Mouse (Mus musculus): ENCODE measurements at regions not wholly inside any gene's neighbourhood (a gene's known extent, or its start where the extent isn't known, plus 50 kb on each side); places are given as distances from the start of the nearest gene placed in this dataset.

DNA sequence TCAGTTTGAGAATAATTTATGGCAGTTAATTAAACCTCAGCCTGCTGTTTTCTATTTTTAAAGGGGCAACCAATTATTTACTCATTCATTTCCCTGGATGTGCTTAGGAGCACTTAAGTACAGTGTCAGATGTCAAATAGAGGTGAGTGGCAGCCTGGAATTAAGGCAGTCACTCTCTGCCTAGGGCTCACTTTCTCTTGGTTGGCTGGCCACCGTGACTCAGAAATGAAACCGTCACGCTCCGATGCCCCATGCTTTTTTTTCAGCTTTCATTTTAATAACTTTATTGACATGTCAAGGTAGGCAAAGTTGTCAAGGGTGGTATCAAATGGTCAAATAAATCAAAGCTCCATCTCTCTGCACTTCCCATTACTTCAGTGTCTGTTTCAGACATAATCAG lies 547.9 kb upstream of the Jmjd1c start:
- 26% methylated on average over 4 of the region's 4 CpGs for WGBS
- Histone ChIP-seq H3K27me3 (ENCODE audit: control insufficient read depth, insufficient read depth, low read length) (no peaks in the 10 kb centered on the region), H3K27ac (replicated peaks; ENCODE audit: low read depth, low read length) (no peak overlapping the region)

DNA sequence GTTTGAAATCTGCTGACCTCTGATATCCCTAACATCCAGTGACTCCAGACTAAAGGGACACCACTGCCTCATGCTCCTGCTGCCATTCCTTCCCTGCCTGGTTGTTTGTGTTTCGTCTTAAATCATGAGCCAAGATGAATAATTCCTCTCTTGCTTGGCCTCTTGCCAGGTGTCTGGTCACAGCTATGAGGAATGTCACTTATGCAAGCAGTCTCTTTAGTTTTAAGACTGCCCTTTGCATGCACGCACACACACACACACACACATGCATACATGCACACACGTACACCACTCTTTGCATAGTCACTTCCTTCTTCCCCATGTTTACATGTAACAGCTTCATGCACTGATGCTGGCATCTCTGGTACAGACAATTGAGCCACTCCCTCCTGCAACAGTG lies 543.0 kb upstream of the Jmjd1c start:
- WGBS = 88% methylated on average over 3 of the region's 3 CpGs
- H3K9ac ChIP-seq (ENCODE audit: low read length) = no peak overlapping the region
- ATAC-seq (ENCODE audit: insufficient number of reproducible peaks, low FRiP score, low TSS enrichment, low read depth) = no peak

More for the DNA sequence above, 547.9 kb upstream of the Jmjd1c start:
- H3K4me2 ChIP-seq (ENCODE audit: low read depth, severe bottlenecking) = no peak overlapping the region
- no peak overlapping the region for H3K4me3 ChIP-seq (ENCODE audit: low read depth, low read length)
- no peaks in the 10 kb centered on the region for H3K4me1 ChIP-seq (ENCODE audit: control insufficient read depth, insufficient read depth, low read length)
- ATAC-seq (ENCODE audit: insufficient number of reproducible peaks, low FRiP score, low TSS enrichment, low read depth) (peak; percentile 37; the same call in 1 of the 2 replicates), DNase-seq (ENCODE audit: low spot score) (peak; percentile 32)
- no peaks in the 10 kb centered on the region for H3K9me3 ChIP-seq (ENCODE audit: control insufficient read depth, low read length)
- H3K9ac ChIP-seq (ENCODE audit: low read length) = no peak overlapping the region
- H3K36me3 ChIP-seq (ENCODE audit: control insufficient read depth, insufficient read depth, low read length) = no peaks in the 10 kb centered on the region

DNA sequence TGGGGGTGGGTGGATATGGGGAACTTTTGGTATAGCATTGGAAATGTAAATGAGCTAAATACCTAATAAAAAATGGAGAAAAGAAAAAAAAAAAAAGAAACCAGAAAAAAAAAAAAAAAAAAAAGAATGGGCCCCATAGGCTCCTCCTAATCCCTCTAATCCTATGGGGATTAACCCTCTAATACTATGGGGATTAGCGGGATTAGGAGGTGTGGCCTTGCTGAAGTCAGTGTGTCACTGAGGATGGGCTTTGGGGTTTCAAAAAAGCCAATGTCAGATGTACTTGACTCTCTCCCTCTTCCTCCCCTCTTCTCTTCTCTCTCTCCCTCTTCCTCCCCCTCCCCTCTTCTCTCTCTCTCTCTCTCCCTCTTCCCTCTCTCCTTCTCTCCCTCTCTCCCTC lies 541.7 kb upstream of the Jmjd1c start:
- H3K27ac ChIP-seq (replicated peaks; ENCODE audit: low read depth, low read length) = no peak overlapping the region
- no peak overlapping the region for H3K9ac ChIP-seq (ENCODE audit: low read length)
- H3K27me3 ChIP-seq (ENCODE audit: control insufficient read depth, insufficient read depth, low read length) = no peaks in the 10 kb centered on the region
- WGBS = 79% methylated on average over 1 of the region's 1 CpGs
- H3K9me3 ChIP-seq (ENCODE audit: control insufficient read depth, low read length) = no peaks in the 10 kb centered on the region
- no peaks in the 10 kb centered on the region for H3K36me3 ChIP-seq (ENCODE audit: control insufficient read depth, insufficient read depth, low read length)
- no peaks in the 10 kb centered on the region for H3K4me1 ChIP-seq (ENCODE audit: control insufficient read depth, insufficient read depth, low read length)
- no peak overlapping the region for H3K4me3 ChIP-seq (ENCODE audit: low read depth, low read length)
- no peak for DNase-seq (ENCODE audit: low spot score)
- H3K4me2 ChIP-seq (ENCODE audit: low read depth, severe bottlenecking) = no peak overlapping the region
- no peak for ATAC-seq (ENCODE audit: insufficient number of reproducible peaks, low FRiP score, low TSS enrichment, low read depth)

More for the DNA sequence above, 543.0 kb upstream of the Jmjd1c start:
- no peak overlapping the region for H3K4me2 ChIP-seq (ENCODE audit: low read depth, severe bottlenecking)
- no peaks in the 10 kb centered on the region for H3K36me3 ChIP-seq (ENCODE audit: control insufficient read depth, insufficient read depth, low read length)
- no peak for DNase-seq (ENCODE audit: low spot score)
- no peaks in the 10 kb centered on the region for H3K4me1 ChIP-seq (ENCODE audit: control insufficient read depth, insufficient read depth, low read length)
- no peak overlapping the region for H3K4me3 ChIP-seq (ENCODE audit: low read depth, low read length)
- no peaks in the 10 kb centered on the region for H3K9me3 ChIP-seq (ENCODE audit: control insufficient read depth, low read length)
- H3K27me3 ChIP-seq (ENCODE audit: control insufficient read depth, insufficient read depth, low read length) = no peaks in the 10 kb centered on the region
- H3K27ac ChIP-seq (replicated peaks; ENCODE audit: low read depth, low read length) = no peak overlapping the region

DNA sequence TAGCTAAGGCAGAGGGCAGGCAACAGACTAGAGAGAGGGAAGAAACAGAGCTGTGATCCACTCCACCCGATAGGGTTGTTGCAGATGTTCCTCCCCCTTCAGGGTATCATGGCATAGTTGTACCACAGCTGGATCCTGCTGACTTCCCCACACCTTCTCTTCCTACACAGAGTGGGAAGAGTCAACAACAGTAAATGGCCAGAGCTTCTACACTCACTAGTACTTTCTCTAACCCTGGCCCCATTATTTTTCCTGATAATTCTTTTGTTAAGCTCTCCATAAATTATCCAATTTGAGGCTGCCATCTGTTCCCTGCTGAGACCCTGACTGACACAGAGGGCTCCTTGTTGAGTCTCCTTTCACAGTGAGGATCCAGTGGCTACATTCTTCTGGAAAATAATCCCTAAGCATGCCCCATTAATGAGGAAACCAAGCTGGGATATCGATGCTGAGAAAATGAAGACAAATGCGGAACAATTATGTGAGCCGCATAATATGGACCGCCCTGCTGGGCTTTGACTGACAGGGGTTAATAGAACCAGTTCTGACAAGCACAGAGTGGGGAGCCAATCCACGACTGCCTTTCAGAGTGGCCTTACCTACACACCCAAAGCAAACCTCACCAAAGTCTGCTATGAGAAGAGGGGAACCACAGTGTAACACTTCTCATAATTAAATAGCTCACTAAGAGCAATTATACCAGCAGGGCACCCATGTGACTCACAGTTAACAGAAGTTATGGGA lies 537.7 kb upstream of the Jmjd1c start:
- H3K4me3 ChIP-seq (ENCODE audit: low read depth, low read length) = no peak overlapping the region
- H3K27ac ChIP-seq (replicated peaks; ENCODE audit: low read depth, low read length) = no peak overlapping the region
- H3K9me3 ChIP-seq (ENCODE audit: control insufficient read depth, low read length) = no peaks in the 10 kb centered on the region
- 72% methylated on average over 6 of the region's 6 CpGs for WGBS
- ATAC-seq (ENCODE audit: insufficient number of reproducible peaks, low FRiP score, low TSS enrichment, low read depth) = no peak
- no peak overlapping the region for H3K4me2 ChIP-seq (ENCODE audit: low read depth, severe bottlenecking)
- no peak overlapping the region for H3K9ac ChIP-seq (ENCODE audit: low read length)
- DNase-seq (ENCODE audit: low spot score) = no peak
- no peaks in the 10 kb centered on the region for H3K27me3 ChIP-seq (ENCODE audit: control insufficient read depth, insufficient read depth, low read length)
- no peaks in the 10 kb centered on the region for H3K36me3 ChIP-seq (ENCODE audit: control insufficient read depth, insufficient read depth, low read length)
- H3K4me1 ChIP-seq (ENCODE audit: control insufficient read depth, insufficient read depth, low read length) = no peaks in the 10 kb centered on the region

DNA sequence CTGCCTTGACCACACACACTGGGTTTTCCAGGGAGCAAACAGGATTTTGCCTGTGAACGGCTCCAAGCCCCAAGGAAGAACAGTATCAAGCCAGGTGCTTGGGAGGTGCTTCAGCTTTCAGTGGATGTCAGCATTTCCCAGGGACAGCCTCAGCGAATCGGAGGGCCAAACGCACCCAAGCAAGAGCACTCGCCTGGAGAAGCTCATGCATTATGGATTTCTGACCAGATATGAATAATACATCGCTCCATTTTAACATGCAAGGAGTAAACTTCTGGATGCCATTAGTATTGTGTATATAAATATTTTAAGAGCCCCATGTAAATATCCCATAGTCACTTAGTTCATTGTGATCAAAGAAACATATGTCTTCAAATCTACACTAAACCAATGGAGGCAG lies 530.6 kb upstream of the Jmjd1c start:
- no peaks in the 10 kb centered on the region for H3K4me1 ChIP-seq (ENCODE audit: control insufficient read depth, insufficient read depth, low read length)
- no peak for ATAC-seq (ENCODE audit: insufficient number of reproducible peaks, low FRiP score, low TSS enrichment, low read depth)
- no peaks in the 10 kb centered on the region for H3K27me3 ChIP-seq (ENCODE audit: control insufficient read depth, insufficient read depth, low read length)
- WGBS = 89% methylated on average over 6 of the region's 6 CpGs
- no peak overlapping the region for H3K27ac ChIP-seq (replicated peaks; ENCODE audit: low read depth, low read length)
- H3K36me3 ChIP-seq (ENCODE audit: control insufficient read depth, insufficient read depth, low read length) = no peaks in the 10 kb centered on the region
- no peak for DNase-seq (ENCODE audit: low spot score)
- H3K9me3 ChIP-seq (ENCODE audit: control insufficient read depth, low read length) = no peaks in the 10 kb centered on the region
- no peak overlapping the region for H3K4me3 ChIP-seq (ENCODE audit: low read depth, low read length)
- H3K4me2 ChIP-seq (ENCODE audit: low read depth, severe bottlenecking) = no peak overlapping the region
- H3K9ac ChIP-seq (ENCODE audit: low read length) = no peak overlapping the region

DNA sequence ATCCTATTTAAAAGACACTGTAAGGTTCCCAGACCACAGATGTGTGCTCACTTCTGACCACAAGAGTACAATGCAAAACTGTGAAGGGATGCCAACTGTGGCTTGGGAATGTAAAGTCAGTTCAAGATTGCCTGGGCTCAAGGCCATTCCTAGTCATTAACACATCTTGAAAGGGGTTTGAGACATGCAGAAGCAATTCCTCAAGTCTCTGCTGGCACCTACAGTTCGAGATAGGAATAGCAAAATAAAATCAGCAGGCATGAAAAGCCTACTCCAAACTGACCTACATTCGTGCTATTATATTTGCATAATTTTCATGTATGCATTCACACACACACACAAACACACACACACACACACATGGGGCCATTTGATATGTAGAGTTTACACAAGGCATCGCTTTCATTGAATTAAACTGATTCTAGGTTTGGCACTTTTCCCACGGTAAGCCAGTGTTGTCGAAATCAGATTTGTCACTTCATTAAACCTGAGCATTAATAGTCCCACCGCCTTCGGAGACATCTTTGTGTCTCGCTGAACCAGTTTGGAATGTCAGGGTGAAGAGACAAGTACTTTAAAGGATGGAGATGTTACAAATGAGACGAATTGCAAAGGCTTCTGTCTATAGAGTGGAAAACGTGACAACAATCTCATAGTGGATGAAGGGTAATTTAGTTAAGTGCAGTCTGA lies 520.9 kb upstream of the Jmjd1c start:
- H3K27ac ChIP-seq (replicated peaks; ENCODE audit: low read depth, low read length) = no peak overlapping the region
- no peaks in the 10 kb centered on the region for H3K36me3 ChIP-seq (ENCODE audit: control insufficient read depth, insufficient read depth, low read length)
- H3K27me3 ChIP-seq (ENCODE audit: control insufficient read depth, insufficient read depth, low read length) = no peaks in the 10 kb centered on the region
- H3K9ac ChIP-seq (ENCODE audit: low read length) = no peak overlapping the region
- no peaks in the 10 kb centered on the region for H3K9me3 ChIP-seq (ENCODE audit: control insufficient read depth, low read length)
- H3K4me1 ChIP-seq (ENCODE audit: control insufficient read depth, insufficient read depth, low read length) = no peaks in the 10 kb centered on the region
- H3K4me3 ChIP-seq (ENCODE audit: low read depth, low read length) = no peak overlapping the region
- no peak for ATAC-seq (ENCODE audit: insufficient number of reproducible peaks, low FRiP score, low TSS enrichment, low read depth)
- H3K4me2 ChIP-seq (ENCODE audit: low read depth, severe bottlenecking) = no peak overlapping the region
- DNase-seq (ENCODE audit: low spot score) = no peak
- 52% methylated on average over 10 of the region's 10 CpGs for WGBS

DNA sequence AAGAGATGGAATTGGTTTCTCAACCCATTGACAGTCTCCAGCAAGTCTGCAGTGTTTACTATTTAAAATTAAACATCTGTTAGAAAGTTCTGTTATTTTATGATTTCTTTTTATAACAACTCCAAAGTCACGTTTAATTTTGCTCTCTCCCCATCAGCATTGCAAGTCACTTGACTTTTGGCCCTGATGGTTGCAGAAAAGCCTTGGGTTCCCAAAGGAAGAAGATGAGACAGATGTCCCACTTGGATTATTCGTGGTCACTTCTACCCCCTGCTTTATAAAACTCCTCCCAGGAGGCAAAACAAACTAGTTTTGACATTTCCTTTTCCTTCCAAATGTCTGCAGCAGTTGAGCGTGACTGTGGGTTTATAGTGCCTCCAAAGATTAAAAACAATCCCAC lies 502.9 kb upstream of the Jmjd1c start:
- Histone ChIP-seq H3K36me3 (ENCODE audit: control insufficient read depth, insufficient read depth, low read length) (no peaks in the 10 kb centered on the region), H3K9me3 (ENCODE audit: control insufficient read depth, low read length) (no peaks in the 10 kb centered on the region), H3K9ac (ENCODE audit: low read length) (no peak overlapping the region), H3K4me3 (ENCODE audit: low read depth, low read length) (no peak overlapping the region), H3K4me1 (ENCODE audit: control insufficient read depth, insufficient read depth, low read length) (no peaks in the 10 kb centered on the region), H3K27me3 (ENCODE audit: control insufficient read depth, insufficient read depth, low read length) (no peaks in the 10 kb centered on the region), H3K27ac (replicated peaks; ENCODE audit: low read depth, low read length) (no peak overlapping the region), H3K4me2 (ENCODE audit: low read depth, severe bottlenecking) (no peak overlapping the region)
- 44% methylated on average over 3 of the region's 3 CpGs for WGBS
- DNase-seq (ENCODE audit: low spot score) (no peak), ATAC-seq (ENCODE audit: insufficient number of reproducible peaks, low FRiP score, low TSS enrichment, low read depth) (no peak)

DNA sequence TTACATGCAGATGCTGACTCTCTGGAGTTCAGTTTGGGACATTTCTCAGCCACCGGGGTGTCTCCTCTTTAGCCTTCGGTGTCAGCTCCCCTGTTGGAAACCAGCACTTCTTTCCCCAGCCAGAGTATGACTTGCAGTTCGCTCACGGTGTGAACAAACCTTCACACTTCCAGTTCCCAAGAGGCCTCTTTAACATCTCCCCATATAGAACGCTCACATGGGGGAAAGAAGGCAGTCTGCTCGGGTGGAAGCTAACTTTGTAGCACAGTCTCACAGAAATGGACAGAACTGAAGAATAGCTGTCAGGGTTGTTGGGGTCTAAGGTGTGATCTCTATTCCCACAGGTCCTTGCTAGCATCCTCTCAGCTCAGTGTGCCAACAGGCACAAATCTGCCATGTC lies 502.4 kb upstream of the Jmjd1c start:
- WGBS = 38% methylated on average over 6 of the region's 6 CpGs
- Histone ChIP-seq H3K9me3 (ENCODE audit: control insufficient read depth, low read length) (no peaks in the 10 kb centered on the region), H3K4me3 (ENCODE audit: low read depth, low read length) (no peak overlapping the region), H3K27me3 (ENCODE audit: control insufficient read depth, insufficient read depth, low read length) (no peaks in the 10 kb centered on the region), H3K4me1 (ENCODE audit: control insufficient read depth, insufficient read depth, low read length) (no peaks in the 10 kb centered on the region), H3K9ac (ENCODE audit: low read length) (no peak overlapping the region), H3K27ac (replicated peaks; ENCODE audit: low read depth, low read length) (no peak overlapping the region), H3K36me3 (ENCODE audit: control insufficient read depth, insufficient read depth, low read length) (no peaks in the 10 kb centered on the region), H3K4me2 (ENCODE audit: low read depth, severe bottlenecking) (no peak overlapping the region)
- ATAC-seq (ENCODE audit: insufficient number of reproducible peaks, low FRiP score, low TSS enrichment, low read depth) (no peak), DNase-seq (ENCODE audit: low spot score) (no peak)
